Mouse (Mus musculus): Measurements from ENCODE around the gene Cenpv.

- no peak for TF ChIP-seq CTCF (IDR thresholded peaks at IDR 0.05; ENCODE audit: borderline replicate concordance, insufficient read depth, low read length)
- TF ChIP-seq POLR2A (IDR thresholded peaks at IDR 0.05; ENCODE audit: low read depth, low read length), result no peak
These were observed 42.8 kb downstream of the Cenpv start for GRCm38 (mm10) chr11:62496151-62496715.
